Mouse (Mus musculus) lung, embryonic 14.5 days (tissue): ENCODE measurements around the gene Ern1. TPM values are rescaled to one million over a fixed set of nuclear protein-coding genes. Genes with fewer than 3 reads are reported as not detected.
A peak's percentile ranks its signal among the peaks of the same experiment; 100 is the strongest.

Experiments used
- ATAC-seq: fragments of 200-750 bp; cut with Nextera tagmentation; 2 replicates; pipeline ENCODE4 v1.8.0; 2017; ENCODE audit warnings: mild to moderate bottlenecking, moderate TSS enrichment, moderate library complexity; ENCODE audit not compliant: insufficient read depth
- DNase-seq: peaks from one replicate; pipeline ENCODE4 v3.0.0-alpha.2; 2015
- H3K27ac ChIP-seq: fragments of 300-500 bp; sonication (generic); 2 replicates; pipeline ENCODE4 v1.5.1; 2014; ENCODE audit warnings: low read depth, mild to moderate bottlenecking, moderate library complexity
- H3K27me3 ChIP-seq: fragments of 300-500 bp; sonication (generic); 2 replicates; pipeline ENCODE4 v1.6.1; 2014; ENCODE audit warnings: low read length, control low read depth; ENCODE audit not compliant: insufficient read depth
- H3K36me3 ChIP-seq: fragments of 300-500 bp; sonication (generic); 2 replicates; pipeline ENCODE4 v1.6.1; 2014; ENCODE audit warnings: control low read depth; ENCODE audit not compliant: insufficient read depth
- H3K4me1 ChIP-seq: fragments of 300-500 bp; sonication (generic); 2 replicates; pipeline ENCODE4 v1.6.1; 2014; ENCODE audit warnings: antibody characterized with exemption, control low read depth; ENCODE audit not compliant: insufficient read depth
- H3K4me2 ChIP-seq: fragments of 300-500 bp; sonication (generic); 2 replicates; pipeline ENCODE4 v1.6.1; 2014; ENCODE audit warnings: mild to moderate bottlenecking
- H3K4me3 ChIP-seq: fragments of 300-500 bp; sonication (generic); 2 replicates; pipeline ENCODE4 v1.5.1; 2014; ENCODE audit warnings: low read depth, low read length
- H3K9ac ChIP-seq: fragments of 300-500 bp; sonication (generic); 2 replicates; pipeline ENCODE4 v1.6.1; 2014
- H3K9me3 ChIP-seq: fragments of 300-500 bp; sonication (generic); 2 replicates; pipeline ENCODE4 v1.6.1; 2016; ENCODE audit warnings: low read depth, low read length, control low read depth
- CTCF ChIP-seq: IDR thresholded peaks from 2 replicates; pipeline ENCODE4 v1.5.1; 2016; ENCODE audit warnings: antibody characterized with exemption, low read depth
- WGBS: fragments of 180-500 bp; shearing (Covaris S2); extraction: QIAGEN DNeasy Blood & Tissue Kit; methylation state at CpG from one replicate; pipeline ENCODE4 v1.1.7; 2014; 5-methylcytosine and 5-hydroxymethylcytosine counted together
- polyA plus RNA-seq: library from polyadenylated mRNA; unstranded; fragments of >200 nt; fragmentation: Nextera tagmentation; extraction: Ambion mirVana; gene quantifications from 2 replicates; pipeline ENCODE4 v1.2.1, GENCODE M21; 2014

The Ern1 gene
- polyA plus RNA-seq, 1 experiment from 2014 or later, result 8.6 TPM

DNA sequence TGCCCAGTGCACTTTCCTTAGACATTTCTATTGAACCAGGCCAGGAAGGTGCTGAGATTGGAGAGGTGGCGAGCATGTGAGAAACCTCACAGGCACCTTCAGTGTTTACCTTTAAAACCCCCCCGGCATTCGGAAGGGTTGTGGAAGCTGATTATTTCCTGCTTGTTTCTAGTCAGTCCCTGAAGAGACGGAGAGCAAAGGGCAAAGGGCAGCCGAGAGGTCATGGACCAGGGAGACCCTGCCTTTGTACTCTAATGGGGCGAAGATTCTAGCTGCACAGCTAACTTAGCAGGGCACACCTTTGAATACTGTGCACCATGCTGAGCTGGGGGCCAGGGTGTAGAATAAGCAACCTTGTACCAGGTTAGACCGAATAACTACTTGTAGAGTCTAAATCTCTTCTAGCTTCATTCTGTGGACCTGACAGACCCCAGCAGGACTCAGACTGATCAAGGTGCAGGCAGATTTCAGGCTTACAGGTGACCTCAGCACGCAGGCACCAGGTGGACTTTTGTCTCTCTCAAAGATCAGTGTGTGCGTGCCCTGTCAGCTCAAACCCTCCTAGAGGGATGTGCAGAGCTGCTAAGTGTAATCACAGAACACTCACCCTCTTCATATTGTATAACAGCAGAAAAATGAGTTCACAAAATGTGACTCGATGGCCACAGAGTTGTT lies 39.6 kb upstream of the Ern1 start:
- no peaks in the 10 kb centered on the region for H3K9me3 ChIP-seq
- no peak for TF ChIP-seq CTCF
- no peaks in the 10 kb centered on the region for H3K27me3 ChIP-seq
- no peak overlapping the region for H3K4me3 ChIP-seq
- H3K9ac ChIP-seq, result no peak overlapping the region
- H3K4me1 ChIP-seq, result no peaks in the 10 kb centered on the region
- DNase-seq, result no peak
- WGBS, result 45% methylated on average over 10 of the region's 10 CpGs
- H3K36me3 ChIP-seq, result peaks cover 12% of the 10 kb centered on the region; the same call in 1 of the 2 replicates
- no peak overlapping the region for H3K4me2 ChIP-seq
- no peak overlapping the region for H3K27ac ChIP-seq
- ATAC-seq, result no peak

GRCm38 (mm10) chr11:106522538-106522937 lies 34.9 kb upstream of the Ern1 start:
- H3K4me1 ChIP-seq, result peaks cover 5% of the 10 kb centered on the region; the same call in 1 of the 2 replicates
- ATAC-seq (no peak), DNase-seq (no peak)
- H3K9ac ChIP-seq, result no peak overlapping the region
- no peaks in the 10 kb centered on the region for H3K27me3 ChIP-seq
- no peak overlapping the region for H3K4me2 ChIP-seq
- H3K4me3 ChIP-seq, result no peak overlapping the region
- 58% methylated on average over 3 of the region's 3 CpGs for WGBS
- TF ChIP-seq CTCF, result 0 out of 2 replicates have a peak, but pooled peaks have one; percentile 11
- no peak overlapping the region for H3K27ac ChIP-seq
- H3K36me3 ChIP-seq, result 0 out of 2 replicates have a peak, but pooled peaks cover 8% of the 10 kb centered on the region
- H3K9me3 ChIP-seq, result no peaks in the 10 kb centered on the region

DNA sequence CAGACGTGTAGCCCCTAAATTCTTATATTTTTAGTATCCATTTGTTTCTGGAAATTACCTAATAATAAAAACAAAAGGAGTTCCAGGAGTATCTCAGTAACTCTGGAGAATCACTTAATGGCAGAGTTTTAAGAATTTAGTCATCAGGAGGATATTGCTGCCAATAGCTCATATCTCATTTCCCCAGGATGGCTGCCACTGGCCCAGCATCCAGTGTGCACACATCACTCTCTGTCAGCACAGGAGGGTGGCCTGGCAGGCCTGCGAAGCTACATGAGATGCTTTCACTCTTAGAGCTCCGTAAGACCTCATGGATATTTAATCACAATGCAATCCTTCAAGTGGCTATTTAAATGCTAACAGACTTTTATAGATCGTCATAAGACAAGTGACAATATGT lies 34.0 kb upstream of the Ern1 start:
- ATAC-seq, result no peak
- Histone ChIP-seq H3K36me3 (0 out of 2 replicates have a peak, but pooled peaks cover 8% of the 10 kb centered on the region), H3K27me3 (no peaks in the 10 kb centered on the region), H3K9ac (no peak overlapping the region), H3K4me3 (no peak overlapping the region), H3K27ac (no peak overlapping the region), H3K9me3 (no peaks in the 10 kb centered on the region), H3K4me2 (no peak overlapping the region), H3K4me1 (peaks cover 5% of the 10 kb centered on the region; the same call in 1 of the 2 replicates)
- TF ChIP-seq CTCF, result no peak
- 40% methylated on average over 4 of the region's 4 CpGs for whole genome bisulfite sequencing
- no peak for DNase-seq

DNA sequence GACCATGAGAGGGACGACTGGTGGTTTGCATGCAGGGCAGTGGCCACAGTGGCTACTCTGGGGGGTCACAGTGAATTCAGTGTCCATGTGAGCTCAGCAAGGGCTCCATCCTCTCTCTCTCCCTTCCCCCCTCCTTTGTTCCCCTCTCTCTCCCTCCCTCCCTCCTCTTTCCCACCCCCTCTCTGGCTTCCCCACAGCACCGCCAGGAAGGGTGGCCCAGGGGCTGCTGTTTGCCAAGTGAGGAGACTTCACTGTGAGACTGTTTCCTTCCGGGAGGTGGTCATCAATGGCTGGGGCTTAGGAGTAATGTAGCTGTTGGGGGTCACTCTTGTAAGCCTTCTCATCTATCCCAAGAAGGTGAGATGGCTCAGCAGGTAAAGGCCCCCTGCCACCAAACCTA lies 32.8 kb upstream of the Ern1 start:
- Histone ChIP-seq H3K27ac (no peak overlapping the region), H3K9ac (no peak overlapping the region)
- no peak for ATAC-seq

GRCm38 (mm10) chr11:106519519-106519918 lies 31.9 kb upstream of the Ern1 start:
- WGBS, result 61% methylated on average over 4 of the region's 4 CpGs

More for the DNA sequence above, 32.8 kb upstream of the Ern1 start:
- H3K4me3 ChIP-seq, result no peak overlapping the region
- no peak overlapping the region for H3K4me2 ChIP-seq
- no peak for TF ChIP-seq CTCF
- H3K9me3 ChIP-seq, result no peaks in the 10 kb centered on the region
- no peaks in the 10 kb centered on the region for H3K27me3 ChIP-seq
- H3K36me3 ChIP-seq, result 0 out of 2 replicates have a peak, but pooled peaks cover 8% of the 10 kb centered on the region
- WGBS, result 23% methylated on average over 3 of the region's 3 CpGs
- DNase-seq, result no peak
- H3K4me1 ChIP-seq, result peaks cover 5% of the 10 kb centered on the region; the same call in 1 of the 2 replicates

DNA sequence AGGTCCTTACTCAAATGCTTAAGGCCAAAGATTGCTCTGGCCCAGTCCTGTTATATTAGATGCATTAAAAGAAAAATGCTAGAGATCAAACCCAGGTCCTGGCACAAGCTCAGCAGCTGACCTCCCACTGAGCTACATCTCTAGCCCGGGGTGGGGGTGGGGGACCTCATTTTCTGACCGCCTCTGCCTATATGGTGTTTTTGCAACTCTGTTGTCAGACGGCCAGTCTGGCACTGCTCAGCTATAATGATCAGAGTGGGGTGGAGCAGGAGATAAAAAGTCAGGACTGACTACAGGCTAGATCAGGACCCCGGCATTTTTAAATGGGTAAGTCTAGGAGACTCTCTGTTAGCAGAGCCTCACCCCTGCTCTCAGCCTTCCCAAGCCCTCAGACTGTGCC lies 30.7 kb upstream of the Ern1 start:
- DNase-seq, result peak; percentile 67
- Histone ChIP-seq H3K4me3 (no peak overlapping the region), H3K36me3 (0 out of 2 replicates have a peak, but pooled peaks cover 4% of the 10 kb centered on the region), H3K4me2 (no peak overlapping the region), H3K4me1 (peaks cover 10% of the 10 kb centered on the region), H3K27me3 (no peaks in the 10 kb centered on the region), H3K9ac (no peak overlapping the region), H3K27ac (0 out of 2 replicates have a peak overlapping the region, but pooled peaks have one; percentile 24), H3K9me3 (no peaks in the 10 kb centered on the region)
- WGBS, result 26% methylated on average over 4 of the region's 4 CpGs
- ATAC-seq, result no peak
- no peak for TF ChIP-seq CTCF

More at GRCm38 (mm10) chr11:106519519-106519918, 31.9 kb upstream of the Ern1 start:
- no peak overlapping the region for H3K9ac ChIP-seq
- ATAC-seq (no peak), DNase-seq (no peak)
- H3K4me2 ChIP-seq, result no peak overlapping the region
- no peaks in the 10 kb centered on the region for H3K27me3 ChIP-seq
- no peaks in the 10 kb centered on the region for H3K9me3 ChIP-seq
- TF ChIP-seq CTCF, result no peak
- no peak overlapping the region for H3K27ac ChIP-seq
- H3K36me3 ChIP-seq, result 0 out of 2 replicates have a peak, but pooled peaks cover 4% of the 10 kb centered on the region
- peaks cover 8% of the 10 kb centered on the region; the same call in 1 of the 2 replicates for H3K4me1 ChIP-seq
- no peak overlapping the region for H3K4me3 ChIP-seq

GRCm38 (mm10) chr11:106515079-106515745 lies 27.6 kb upstream of the Ern1 start:
- DNase-seq, result no peak
- Histone ChIP-seq H3K4me3 (no peak overlapping the region), H3K4me2 (no peak overlapping the region), H3K27me3 (no peaks in the 10 kb centered on the region), H3K36me3 (peaks cover 11% of the 10 kb centered on the region; the same call in 1 of the 2 replicates), H3K9ac (peak overlapping the region; percentile 11; the same call in 1 of the 2 replicates), H3K4me1 (peaks cover 10% of the 10 kb centered on the region), H3K27ac (no peak overlapping the region), H3K9me3 (no peaks in the 10 kb centered on the region)
- 48% methylated on average over 16 of the region's 16 CpGs for WGBS
- peak; percentile 38; the same call in 1 of the 2 replicates for ATAC-seq
- TF ChIP-seq CTCF, result no peak
